Mouse (Mus musculus) frontal cortex, postnatal 25 days (tissue): ENCODE results near the gene Arhgef17.
A peak's percentile ranks its signal among the peaks of the same experiment; 100 is the strongest.

Source experiments
- DNase-seq, 2 experiments: peaks; one replicate each; pipeline ENCODE4 v3.0.0; 2022; ENCODE audit warnings: low spot score in 2 of 2

The Arhgef17 gene

DNA sequence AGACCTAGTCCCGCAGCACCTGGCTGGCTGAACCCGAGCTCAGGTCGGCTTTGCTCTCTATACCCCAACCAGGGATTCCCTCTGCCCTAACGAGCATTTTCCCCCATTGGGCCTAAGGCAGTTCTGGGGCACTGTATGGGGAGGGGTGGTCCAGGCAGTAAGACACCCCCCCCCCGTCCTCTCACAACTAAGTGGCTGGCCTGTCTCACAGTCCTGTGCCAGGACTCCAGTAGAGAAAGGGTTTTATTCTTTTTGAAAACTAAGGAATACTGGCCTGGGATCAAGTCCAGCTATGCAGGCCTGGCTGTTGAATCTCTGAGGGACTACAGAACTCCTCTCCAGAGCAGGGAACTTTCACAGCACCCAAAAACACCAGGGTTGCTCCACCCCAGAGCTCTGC is 16.7 kb downstream of the Arhgef17 start:
- no peak for DNase-seq

DNA sequence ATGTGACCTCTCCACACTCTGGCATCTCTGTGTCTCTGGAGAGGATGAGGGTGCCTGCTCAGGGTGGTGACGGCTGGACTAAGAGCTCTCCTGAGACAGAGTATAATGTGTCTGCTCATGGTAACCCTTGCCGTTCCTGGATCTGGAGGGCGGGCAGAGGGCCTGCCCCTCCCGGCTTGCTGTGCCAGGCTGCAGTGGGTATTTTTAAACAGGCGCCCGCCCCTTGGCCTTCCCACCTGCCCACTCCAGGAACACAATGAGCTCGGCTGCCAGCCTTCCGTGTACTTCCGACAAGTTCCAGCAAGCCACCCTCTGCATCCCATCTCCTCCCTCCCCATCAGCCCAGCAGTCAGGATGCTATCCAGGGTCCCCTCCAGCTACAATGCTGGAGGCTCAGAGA is 20.1 kb downstream of the Arhgef17 start:
- DNase-seq = no peak

DNA sequence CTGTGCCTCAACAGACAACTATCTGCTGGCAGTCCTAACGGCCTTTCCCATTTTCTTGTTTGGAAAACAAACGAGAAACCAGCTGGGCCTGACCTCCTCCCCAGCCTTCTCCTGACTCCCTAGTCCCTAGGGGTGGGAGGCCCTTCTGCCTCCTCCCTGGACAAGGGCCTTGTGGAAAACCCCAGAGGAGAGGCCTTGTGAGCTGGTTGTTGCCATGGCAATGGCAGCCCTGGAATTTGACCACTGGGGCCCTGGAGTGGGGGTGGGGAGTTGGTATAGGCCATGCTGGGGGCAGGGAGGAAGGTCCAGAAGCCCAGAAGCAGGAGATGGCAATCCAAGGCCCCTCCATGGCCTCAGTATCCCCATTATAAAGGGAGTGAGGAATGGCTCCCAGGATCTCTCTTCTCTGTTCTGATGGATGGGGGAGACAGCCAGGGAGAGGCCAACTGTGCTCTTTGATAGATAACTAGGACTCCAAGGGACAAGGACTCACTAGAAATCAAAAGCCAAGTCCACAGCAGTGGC is 20.6 kb downstream of the Arhgef17 start:
- DNase-seq = no peak

DNA sequence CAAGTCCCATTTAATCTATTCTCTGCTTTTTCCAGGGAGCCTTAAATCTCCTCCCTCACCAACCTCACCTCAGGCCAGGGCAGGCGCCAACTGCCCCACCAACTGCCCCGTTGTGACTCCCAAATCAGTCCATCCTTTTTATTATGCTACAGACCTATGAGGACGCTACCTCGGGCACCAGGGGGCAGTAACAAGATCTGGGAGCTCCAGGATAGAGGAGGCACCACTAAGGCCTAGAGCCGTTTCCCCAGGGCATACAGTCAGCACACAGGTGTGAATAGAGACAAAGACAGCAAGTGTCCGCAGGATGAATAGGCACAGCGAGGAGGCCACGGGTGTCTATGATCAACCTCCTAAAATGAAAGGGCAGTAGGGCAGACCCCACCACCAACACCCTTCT is 23.3 kb downstream of the Arhgef17 start:
- DNase-seq = no peak

DNA sequence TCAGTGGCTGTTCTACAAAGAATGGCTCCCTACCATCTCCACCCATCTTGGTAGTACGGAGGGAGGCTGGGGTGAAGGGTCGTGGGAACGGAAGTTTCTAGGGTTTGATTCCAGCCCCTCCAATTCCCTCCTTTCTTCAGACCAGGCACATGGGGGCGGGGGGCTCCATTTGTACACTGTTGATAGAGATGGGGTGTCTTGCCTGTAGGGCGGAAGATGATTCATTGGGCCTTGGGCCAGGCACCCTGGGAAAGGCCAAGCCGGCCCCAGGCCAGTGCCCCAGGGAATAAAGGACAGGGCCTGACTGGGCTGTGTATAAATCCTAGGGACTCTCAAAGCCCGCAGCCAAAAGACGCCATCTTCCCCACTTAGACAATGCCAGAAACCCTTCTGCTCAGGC is 23.8 kb downstream of the Arhgef17 start:
- DNase-seq = no peak

DNA sequence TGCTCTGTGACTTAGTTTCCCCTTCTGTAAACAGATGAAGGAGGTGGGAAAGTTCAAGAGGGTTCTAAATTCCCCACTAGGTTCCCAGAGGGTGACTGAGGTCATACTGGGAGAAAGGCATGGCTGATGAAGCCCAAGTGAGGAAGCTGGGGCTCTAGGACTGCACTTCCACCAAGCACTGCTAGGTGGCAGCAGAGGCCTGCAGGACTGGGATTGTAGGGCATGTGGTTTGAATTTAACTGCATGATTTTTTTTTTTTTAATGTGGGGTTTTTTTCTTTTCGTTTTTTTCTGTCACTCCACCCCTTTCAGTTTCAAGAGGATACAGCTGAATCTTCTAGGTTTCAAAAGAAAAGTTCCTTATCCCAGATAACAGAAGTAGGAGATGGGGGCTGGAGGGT is 24.7 kb downstream of the Arhgef17 start:
- peak; percentile 84 to 86 for DNase-seq

DNA sequence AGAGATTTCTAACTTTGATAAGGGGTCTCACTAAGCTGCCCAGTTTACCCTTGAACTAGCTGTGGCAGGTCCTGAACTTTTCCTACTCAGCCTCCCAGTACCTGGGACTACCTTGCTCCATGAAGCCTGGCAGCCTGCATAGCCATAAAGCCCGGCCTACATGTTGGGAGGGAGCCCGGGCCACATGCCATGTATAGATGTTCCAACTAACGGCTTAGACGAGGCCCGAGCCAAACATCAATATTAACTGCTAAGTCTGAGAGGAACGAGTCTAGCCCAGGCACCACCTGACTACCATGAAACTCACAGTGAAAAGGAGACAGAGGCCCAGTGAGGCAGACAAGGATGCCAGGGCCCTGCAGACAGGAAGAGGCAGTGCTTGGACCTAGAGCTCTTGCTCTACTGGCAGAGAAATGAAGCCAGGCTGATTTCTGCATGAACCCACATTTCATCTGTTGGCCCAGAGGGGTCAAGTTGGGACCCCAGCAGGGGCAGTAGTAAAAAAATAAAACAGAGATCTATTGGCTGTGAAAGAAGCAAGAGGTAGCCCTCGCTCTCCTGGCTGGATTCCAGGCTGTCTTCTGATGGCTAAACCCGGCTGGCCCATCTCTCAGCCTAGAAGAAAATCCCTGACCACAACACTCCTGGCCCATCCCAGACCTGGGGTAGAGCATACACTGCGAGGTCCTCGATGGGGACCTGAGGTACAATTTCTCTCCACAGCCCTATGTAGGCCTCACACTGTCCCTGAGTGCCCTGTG is 25.7 kb downstream of the Arhgef17 start:
- DNase-seq = no peak

DNA sequence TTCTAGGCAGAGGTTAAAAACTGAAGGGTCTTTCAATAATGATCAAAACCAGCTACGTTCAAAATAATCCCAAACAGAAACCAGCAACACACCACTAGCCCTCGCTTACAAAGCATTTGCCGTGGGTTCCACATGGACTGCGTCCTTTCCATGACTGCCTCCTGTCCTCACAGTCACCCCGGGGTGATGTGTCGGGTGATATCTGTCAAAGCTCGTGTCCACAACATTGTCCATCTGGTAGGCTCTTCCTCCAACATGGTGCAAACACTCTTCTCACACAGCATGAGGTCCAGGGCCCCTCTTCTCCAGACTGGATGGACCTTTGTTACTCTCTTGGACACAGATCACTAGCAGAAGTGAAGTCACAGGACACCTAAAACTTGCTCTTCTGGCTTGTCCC is 26.9 kb downstream of the Arhgef17 start:
- DNase-seq = no peak

DNA sequence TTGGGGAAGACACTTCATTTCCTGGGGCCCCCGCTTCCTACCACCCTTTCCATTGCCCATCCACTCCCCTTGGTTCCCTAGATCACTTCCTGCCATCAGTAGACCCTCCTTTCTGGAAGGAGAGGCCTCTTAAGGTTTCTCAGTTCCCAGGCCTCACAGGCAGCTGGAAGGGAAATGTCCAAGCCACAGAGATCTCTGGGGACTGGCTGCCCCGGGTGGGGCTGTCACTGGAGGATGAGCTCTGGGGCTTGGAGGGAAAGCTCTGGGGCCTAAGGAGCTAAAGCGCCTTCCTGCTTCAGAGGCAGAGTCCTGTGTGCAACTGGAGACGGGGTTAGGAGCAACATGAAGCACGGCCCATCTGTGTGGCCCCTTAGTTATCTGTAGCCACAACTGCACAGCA is 27.3 kb downstream of the Arhgef17 start:
- no peak for DNase-seq

DNA sequence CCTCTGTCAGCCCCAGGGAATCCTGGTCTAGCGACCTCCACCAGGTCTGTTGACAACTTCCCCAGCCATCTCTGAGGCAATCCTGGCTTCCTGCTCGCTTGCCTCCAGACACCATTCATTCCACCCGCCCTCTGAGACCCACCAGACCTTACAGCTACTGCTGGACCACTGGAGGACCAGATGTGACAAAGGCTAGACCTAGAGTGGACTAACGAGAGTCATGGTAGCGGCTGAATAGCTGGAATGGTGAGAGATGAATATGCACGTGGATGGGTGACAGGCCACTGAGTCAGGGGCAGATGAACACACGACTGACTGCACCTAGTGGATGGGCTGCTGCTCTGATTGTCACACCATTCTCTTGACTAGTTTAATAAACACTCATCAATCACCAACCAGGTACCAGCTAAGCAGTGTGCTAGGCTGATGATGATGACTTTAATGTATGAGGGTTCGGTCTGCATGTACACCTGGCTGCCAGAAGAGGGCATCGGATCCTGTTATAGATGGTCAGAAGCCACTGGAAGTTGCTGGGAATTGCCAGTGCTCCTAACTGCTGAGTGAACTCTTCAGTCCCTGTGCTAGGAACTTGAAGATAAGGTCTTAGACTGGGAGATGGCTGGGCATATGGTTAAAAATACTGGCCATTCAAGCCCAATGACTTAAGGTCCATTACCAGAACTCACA is 29.3 kb downstream of the Arhgef17 start:
- no peak for DNase-seq

DNA sequence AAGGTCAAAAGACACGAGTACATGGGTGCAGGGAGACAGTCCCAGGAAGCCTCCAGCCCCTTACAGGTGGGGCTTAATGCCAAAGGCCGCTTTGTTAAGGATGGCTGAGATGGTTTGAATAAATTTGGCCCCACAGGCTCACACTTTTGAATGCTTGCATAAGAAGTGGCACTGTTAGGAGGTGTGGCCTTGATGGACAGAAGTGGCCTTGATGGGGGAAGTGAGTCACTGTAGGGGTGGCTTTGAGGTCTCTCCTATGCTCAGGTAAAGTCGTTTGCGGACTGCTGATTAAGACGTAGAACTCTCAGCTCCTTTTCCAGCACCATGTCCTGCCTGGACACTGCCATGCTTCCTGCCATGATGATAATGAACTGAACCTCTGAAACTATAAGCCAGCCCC is 34.1 kb downstream of the Arhgef17 start:
- no peak for DNase-seq

DNA sequence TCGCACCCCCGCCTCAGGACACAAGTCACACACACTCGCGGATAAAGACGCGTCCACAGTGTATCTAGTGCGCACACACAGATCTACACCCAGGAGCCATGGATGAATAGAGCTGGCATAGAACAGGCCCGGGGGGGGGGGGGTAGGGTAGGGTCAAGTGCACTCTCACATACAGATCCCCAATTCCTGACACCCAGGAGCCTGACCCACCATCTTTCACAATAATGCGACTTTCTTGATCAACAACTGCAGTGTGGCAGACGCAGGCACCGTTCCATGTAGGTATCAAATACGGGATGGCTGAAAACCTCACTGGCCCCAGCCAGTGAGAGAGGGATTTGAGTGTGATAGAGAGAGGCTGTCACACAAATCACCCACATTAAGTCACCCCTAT is 37.1 kb downstream of the Arhgef17 start:
- DNase-seq = no peak

DNA sequence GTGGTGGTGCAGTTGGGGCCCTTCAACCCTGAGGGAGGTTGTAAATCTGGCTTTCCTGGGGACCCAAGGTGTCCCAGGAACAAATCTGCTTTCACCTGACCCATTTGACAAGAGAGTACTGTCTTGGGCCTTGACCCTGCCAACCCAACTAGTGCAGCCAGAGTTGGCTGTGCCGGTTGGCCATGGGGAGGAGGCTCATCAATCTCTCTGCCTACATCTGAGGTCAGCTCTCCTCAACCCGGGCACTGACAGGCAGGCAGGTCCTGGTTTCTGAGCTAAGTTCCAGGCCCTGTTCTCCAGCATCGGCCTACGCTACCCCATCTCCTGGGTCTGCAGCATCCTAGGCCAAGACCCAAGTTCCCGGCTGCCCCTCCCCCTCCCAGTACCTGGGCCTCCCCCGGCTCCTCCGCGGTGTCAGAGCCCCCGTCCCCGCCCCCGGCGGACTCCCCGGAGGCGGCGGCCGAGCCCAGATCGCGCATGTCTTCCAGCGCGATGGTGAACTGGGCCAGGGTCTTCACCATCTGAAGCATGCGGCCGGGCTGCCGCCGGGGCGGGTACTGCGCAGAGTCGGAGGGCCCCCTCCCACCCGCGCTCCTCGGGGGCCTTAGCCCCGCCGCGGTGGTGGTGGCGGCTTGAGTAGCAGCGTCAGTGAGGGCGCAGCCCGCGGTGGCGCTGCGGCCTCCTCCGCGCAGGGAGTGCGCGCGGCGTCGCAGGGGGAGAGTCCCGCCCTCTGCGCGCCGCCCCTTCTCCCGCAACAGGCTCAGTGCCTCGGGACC is 37.7 kb downstream of the Arhgef17 start:
- DNase-seq = peak; percentile 29 to 43

DNA sequence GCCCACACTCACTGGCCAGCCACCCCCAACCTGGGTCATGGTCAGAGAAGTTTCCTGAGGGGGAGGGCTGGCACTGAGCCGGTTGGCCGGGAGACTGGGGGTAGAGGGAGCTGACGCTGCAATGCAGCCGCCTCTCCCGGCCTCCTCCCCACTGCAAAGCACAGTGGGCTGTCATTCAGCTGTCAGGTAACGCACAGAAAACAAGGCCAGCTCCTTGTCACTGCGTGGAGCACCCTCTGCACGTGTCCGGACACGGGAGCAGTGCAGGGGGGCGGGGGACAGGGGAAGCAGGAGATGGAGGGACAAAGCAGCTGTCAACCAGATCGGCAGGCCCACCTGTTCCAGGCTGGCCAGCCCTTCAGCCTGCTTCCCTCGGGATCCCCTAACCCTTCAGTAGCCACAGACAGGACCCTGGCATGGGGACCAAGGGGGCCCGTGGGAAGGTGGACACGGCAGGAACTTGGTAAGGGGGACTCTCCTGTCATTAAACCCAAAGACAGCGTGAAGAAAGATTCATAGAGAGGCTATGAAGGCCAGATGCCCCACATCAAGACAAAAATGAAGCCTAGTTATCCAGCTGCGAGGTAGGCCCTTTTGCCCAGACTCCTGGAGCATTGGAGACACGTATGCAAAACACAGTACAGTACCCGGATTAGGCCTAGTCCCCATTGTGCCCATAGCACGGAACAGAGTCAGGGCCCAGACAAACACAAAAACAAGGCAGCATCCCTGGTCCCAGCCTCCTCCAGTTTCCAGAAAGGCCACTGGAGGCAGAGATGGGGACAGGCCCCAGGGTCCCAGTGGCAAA is 38.5 kb downstream of the Arhgef17 start:
- DNase-seq = peak in 1 of 2 experiments; percentile 30

DNA sequence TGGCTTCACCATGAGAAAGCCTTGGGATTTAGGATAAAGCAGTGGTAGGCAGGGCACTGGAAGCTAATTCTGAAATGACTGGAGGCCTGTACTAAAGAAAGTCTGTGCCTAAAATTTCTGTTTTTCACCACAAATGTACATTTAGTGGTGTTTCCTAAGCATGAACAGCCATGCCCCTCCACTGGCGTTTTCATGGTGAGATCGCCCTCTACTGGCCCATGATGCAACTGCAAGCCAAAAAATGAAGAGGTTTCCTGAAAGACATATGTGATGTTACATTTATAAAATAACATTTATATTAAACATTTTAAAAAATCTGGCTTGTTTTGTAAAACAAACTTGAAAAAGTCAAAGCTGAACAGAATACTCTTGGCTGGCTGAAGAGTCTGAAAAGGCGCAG is 45.4 kb downstream of the Arhgef17 start:
- DNase-seq = peak; percentile 50 to 57

DNA sequence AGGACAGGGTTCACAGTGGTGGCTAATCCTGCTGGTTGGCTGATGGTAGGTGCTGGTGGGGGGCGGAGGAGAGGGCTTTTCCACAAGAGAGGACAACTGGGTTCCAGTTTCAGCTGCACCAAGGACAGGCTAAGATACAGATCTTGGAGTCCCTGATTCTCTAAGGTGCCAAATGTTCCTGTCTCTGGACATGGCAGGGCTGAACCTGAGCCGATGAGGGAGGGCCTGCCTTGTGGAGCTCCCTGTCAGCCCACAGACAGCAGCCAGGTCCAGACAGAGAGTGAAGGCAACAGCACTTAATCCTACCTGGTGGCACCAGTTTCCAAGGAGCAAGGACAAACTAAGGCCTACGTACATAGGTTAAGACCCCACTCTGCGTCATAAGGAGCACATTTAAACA is 47.4 kb downstream of the Arhgef17 start:
- DNase-seq = no peak

DNA sequence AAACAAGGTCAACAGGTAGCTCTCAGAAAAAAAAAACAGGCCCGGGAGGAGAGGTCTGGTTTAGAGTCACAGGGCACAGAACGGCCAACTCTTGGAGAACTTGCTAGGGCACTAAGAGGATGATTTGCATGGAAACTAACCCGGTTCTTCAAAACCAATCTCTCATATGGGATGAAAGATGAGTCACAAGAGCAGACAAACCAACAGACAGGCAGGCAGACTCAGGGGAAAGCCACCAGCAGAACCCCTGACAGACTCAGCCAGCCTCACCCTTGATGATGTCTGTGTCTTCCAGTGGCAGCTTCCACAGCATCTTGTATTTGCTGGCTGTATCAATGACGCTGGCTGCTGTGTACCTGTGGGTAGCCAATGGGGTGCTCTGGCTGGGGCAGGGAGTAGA is 50.0 kb downstream of the Arhgef17 start:
- DNase-seq = no peak

DNA sequence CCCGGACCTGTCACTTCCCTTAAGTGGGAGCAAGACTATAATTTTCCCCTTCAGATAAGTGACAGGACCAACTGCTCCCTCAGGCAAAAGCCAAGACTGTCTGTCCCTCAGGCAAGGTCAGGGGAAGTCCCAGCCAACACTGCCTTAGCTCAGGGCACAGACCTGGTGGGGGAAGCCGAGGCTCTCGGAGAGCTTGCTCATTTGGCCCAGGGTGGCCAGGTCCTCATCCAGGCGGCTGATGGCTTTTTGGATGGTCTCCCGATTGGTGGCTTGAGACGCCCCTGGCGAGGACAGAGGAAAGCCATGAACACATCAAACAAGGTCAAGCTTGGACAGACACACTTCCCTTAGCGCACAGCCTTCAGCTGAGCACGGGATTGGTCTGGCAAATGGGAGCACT is 50.4 kb downstream of the Arhgef17 start:
- DNase-seq = no peak

DNA sequence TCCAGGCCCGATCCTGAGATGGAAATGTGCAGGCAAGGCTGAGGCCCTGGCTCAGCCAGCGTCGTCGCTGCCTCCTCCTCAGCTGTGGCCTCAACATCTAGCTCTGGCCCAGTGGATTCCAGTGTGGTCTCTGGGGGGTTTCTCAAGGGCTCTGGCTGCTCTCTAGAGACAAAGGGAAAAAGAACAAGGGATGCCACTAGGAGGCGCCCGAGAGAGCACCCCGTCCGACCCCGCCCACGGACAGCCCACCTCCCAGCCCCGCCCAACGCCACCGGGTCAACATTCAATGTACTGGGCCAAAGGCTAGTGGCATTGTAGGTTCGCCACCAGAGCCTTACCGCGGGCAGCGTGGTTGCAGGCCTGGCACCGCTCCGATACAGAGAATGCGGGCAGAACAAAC is 52.3 kb downstream of the Arhgef17 start:
- DNase-seq = no peak

DNA sequence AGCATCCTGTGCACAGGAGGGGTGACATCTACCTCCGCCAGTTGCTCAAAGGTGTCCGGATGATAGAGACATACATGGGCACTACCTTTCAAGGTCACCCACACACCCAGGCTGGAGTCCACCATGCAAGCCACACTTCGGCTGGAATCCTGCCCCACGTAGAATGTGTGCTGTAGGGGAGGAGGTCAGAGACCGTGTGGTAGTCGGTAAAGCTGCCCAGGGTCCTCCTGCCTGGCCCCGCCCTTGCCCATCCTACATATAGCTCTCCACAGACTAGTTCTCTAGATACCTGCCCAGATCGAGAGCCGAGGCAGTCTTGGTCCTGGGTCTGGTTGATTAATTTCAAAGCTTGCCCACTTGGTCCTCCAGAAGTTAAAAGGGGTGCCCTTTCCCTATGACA is 55.1 kb downstream of the Arhgef17 start:
- no peak for DNase-seq

DNA sequence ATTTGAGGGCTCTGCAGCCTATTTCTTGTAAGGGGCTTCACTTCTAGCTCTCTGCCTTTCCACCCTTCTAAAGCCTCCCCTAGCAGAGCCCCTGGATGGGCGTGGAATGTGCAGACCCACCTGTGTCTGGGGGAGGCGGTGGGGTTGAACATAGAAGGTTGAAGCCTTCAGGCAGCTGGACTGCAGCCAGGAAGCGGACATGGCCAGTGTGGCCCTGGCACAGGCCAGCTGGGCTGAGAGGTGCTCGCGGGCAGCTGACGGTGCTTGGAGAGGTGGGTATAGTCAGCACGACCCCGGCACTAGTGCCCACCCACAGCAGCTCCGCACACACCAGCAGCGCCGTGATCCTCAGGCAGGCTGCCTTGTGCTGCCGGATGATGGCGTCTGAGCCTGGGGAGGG is 55.6 kb downstream of the Arhgef17 start:
- DNase-seq = no peak

DNA sequence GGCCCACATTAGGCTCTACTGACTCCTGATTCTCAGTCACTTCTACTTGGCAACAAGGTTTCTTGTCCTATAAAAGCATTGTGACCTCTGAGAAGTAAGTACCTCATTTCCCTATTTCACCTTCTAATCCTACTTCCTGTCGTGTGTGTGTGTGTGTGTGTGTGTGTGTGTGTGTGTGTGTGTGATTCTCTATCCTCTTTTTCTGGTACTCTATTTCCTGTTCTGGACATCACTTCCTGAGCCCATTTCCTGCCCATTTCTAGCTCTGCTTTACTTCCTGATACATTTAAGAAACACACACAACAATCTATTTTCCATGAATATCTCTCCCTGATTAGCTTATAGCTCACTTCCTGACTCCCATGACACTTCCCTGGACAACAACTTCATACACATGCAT is 56.1 kb downstream of the Arhgef17 start:
- no peak for DNase-seq
